7 mouse cellular contexts compared by ENCODE assay signal in the genomic region with DNA sequence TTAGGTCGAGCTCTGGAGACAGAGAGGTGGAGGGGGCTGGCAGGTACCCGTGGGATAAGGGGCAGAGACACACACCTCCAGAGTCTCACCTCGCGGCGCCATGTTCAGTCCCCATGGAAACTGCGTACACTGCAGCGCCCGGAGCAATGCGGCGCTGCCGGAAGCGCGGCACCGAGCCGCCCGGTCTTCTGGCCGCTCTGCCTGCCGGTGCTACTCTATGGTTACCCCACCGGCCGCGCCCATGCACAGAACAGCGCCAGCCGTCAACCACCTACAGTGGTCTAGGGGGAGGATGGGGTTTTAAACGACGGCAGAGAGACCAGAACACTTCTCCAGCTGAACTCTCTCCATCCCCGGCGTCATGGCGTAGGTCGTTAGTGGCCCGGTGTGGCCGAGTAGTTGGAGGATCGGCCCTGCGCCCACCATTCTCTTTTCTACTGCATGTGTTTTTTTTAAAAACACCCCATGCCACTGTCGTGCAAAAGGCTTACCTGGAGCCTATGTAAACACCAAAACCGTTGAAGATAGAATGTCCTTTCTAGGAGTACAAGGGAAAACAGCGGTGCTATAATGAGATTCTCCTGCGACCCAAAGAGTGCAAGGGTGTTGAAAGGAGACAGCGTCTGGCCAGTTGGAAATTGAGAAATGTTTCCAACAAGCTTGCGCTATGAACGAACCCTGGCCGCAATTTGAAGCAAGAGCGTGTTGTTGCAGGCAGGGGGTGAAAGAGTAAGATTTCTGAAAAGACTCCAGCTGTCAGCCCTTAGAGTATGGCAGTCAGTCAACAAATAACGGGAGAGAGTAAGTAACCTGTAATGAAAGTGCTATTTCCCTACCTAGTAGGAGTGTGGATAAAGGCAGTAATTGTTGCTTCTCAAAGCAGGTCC. TPM values are rescaled to one million over a fixed set of nuclear protein-coding genes. Genes with fewer than 3 reads are reported as not detected.
A peak's percentile ranks its signal among the peaks of the same experiment; 100 is the strongest.
DNase-seq lines count a peak whose midpoint lies in the region; ATAC-seq lines count a peak whose summit lies in the region.

TSS of gene Tmem216 (minus strand) at position 615 of the 887 bp plus-strand sequence.

- H3K9me3 ChIP-seq in embryonic facial prominence, embryonic 10.5 days: no peaks in the 10 kb centered on the region
- no peaks in the 10 kb centered on the region for H3K9me3 ChIP-seq in limb, embryonic 11.5 days (ENCODE audit: control insufficient read depth, low read length)
- H3K9me3 ChIP-seq in midbrain, embryonic 14.5 days (ENCODE audit: control insufficient read depth, low read length): no peaks in the 10 kb centered on the region

- peak within 1 kb of the TSS; percentile 57 for H3K9ac ChIP-seq in limb, embryonic 11.5 days (ENCODE audit: low read length)
- peak within 1 kb of the TSS; percentile 67 for H3K9ac ChIP-seq in midbrain, embryonic 14.5 days (replicated peaks; ENCODE audit: low read length)

- H3K4me1 ChIP-seq in embryonic facial prominence, embryonic 10.5 days: peaks cover 15% of the 10 kb centered on the region
- H3K4me1 ChIP-seq in limb, embryonic 11.5 days (ENCODE audit: control insufficient read depth, insufficient read depth, low read length): peaks cover 3% of the 10 kb centered on the region; the same call in 1 of the 2 replicates
- peaks cover 18% of the 10 kb centered on the region for H3K4me1 ChIP-seq in midbrain, embryonic 14.5 days (ENCODE audit: control insufficient read depth, insufficient read depth, low read length)

- peak within 1 kb of the TSS; percentile 78 for H3K4me3 ChIP-seq in embryonic facial prominence, embryonic 10.5 days
- peak within 1 kb of the TSS; percentile 55 for H3K4me3 ChIP-seq in limb, embryonic 11.5 days (ENCODE audit: low read depth, low read length)
- H3K4me3 ChIP-seq in midbrain, embryonic 14.5 days (replicated peaks; ENCODE audit: low read depth, low read length): peak within 1 kb of the TSS; percentile 55

- 2% methylated on average over 43 of the region's 43 CpGs for WGBS in embryonic facial prominence, embryonic 10.5 days
- WGBS in limb, embryonic 11.5 days: 2% methylated on average over 43 of the region's 43 CpGs
- WGBS in midbrain, embryonic 14.5 days: 1% methylated on average over 43 of the region's 43 CpGs

- ATAC-seq in granulocyte monocyte progenitor cell, adult 5-6 weeks (replicated peaks; ENCODE audit: poor library complexity, severe bottlenecking): peak; percentile 95
- peak; percentile 98 for ATAC-seq in limb, embryonic 11.5 days (ENCODE audit: insufficient number of reproducible peaks, low FRiP score, low TSS enrichment, low read depth)
- peak; percentile 98 for ATAC-seq in midbrain, embryonic 14.5 days (ENCODE audit: low FRiP score, low TSS enrichment)

- peak; percentile 90 for DNase-seq in adrenal gland, postnatal 10 days
- peak; percentile 89 for DNase-seq in embryonic facial prominence, embryonic 10.5 days (ENCODE audit: low spot score)
- DNase-seq in kidney, adult 18-20 months: peak; percentile 83
- DNase-seq in limb, embryonic 11.5 days (ENCODE audit: low spot score): peak; percentile 86
- DNase-seq in midbrain, embryonic 14.5 days: peak; percentile 93
- DNase-seq in spleen, adult 18-20 months: peak; percentile 70 to 80

- H3K36me3 ChIP-seq in embryonic facial prominence, embryonic 10.5 days (replicated peaks): peaks cover 25% of the 10 kb centered on the region
- H3K36me3 ChIP-seq in limb, embryonic 11.5 days (ENCODE audit: control insufficient read depth, insufficient read depth, low read length): peaks cover 6% of the 10 kb centered on the region; the same call in 1 of the 2 replicates
- peaks cover 31% of the 10 kb centered on the region for H3K36me3 ChIP-seq in midbrain, embryonic 14.5 days (ENCODE audit: control insufficient read depth, insufficient read depth, low read length)

- no peaks in the 10 kb centered on the region for H3K27me3 ChIP-seq in embryonic facial prominence, embryonic 10.5 days (replicated peaks; ENCODE audit: low read depth, poor library complexity, severe bottlenecking)
- no peaks in the 10 kb centered on the region for H3K27me3 ChIP-seq in limb, embryonic 11.5 days (ENCODE audit: control insufficient read depth, insufficient read depth, low read length)
- H3K27me3 ChIP-seq in midbrain, embryonic 14.5 days (ENCODE audit: control insufficient read depth, insufficient read depth, low read length): no peaks in the 10 kb centered on the region

- H3K4me2 ChIP-seq in limb, embryonic 11.5 days (ENCODE audit: low read depth, severe bottlenecking): peak within 1 kb of the TSS; percentile 66
- H3K4me2 ChIP-seq in midbrain, embryonic 14.5 days (ENCODE audit: low read length): peak within 1 kb of the TSS; percentile 62

- peak within 1 kb of the TSS; percentile 86 for H3K27ac ChIP-seq in embryonic facial prominence, embryonic 10.5 days (replicated peaks)
- H3K27ac ChIP-seq in limb, embryonic 11.5 days (replicated peaks; ENCODE audit: low read depth, low read length): 0 out of 2 replicates have a peak within 1 kb of the TSS, but pooled peaks have one; percentile 39
- peak within 1 kb of the TSS; percentile 87 for H3K27ac ChIP-seq in midbrain, embryonic 14.5 days (replicated peaks; ENCODE audit: low read depth, low read length)

RNA-seq across cellular contexts. Expression of gene Tmem216, which starts in this region (rescaled TPM):
- 10 to 100 TPM; 11.5 to 16.7 TPM for total RNA-seq in adrenal gland, postnatal 10 days (2021)
- polyA plus RNA-seq in embryonic facial prominence, embryonic 10.5 days (2016; fragmentation: Nextera tagmentation; extraction: Ambion mirVana): 62.2 and 68.6 TPM in 2 replicates
- total RNA-seq in granulocyte monocyte progenitor cell, adult 5-6 weeks (2014; fragmentation: Nextera tagmentation): 30.4 and 39.5 TPM in 2 replicates
- total RNA-seq in granulocyte monocyte progenitor cell, adult 5-6 weeks (2017): 19.9 and 27.1 TPM in 2 replicates
- polyA plus RNA-seq in limb, embryonic 11.5 days (2014; fragmentation: Nextera tagmentation; extraction: Ambion mirVana): 64.1 and 66.3 TPM in 2 replicates
- polyA plus RNA-seq in midbrain, embryonic 14.5 days (2014; fragmentation: Nextera tagmentation; extraction: Ambion mirVana): 60.0 and 65.8 TPM in 2 replicates

Comparison
In these comparisons a context has a peak if more than half of its experiments do, and no peak if none do; other contexts are left out.
1. Peak in every context shown above with its lines: DNase-seq, ATAC-seq, H3K4me3 ChIP-seq and H3K27ac ChIP-seq.